Mouse (Mus musculus): ENCODE data around the gene Gm10320. TPM values are rescaled to one million over a fixed set of nuclear protein-coding genes. Genes with fewer than 3 reads are reported as not detected.
A peak's percentile ranks its signal among the peaks of the same experiment; 100 is the strongest.

Gm10320 gene
- polyA plus RNA-seq, 1 experiment from 2014 or later = 0.76 TPM

GRCm38 (mm10) chr13:98456398-98456797 lies 35.4 kb downstream of the Gm10320 start:
- H3K4me3 ChIP-seq (replicated peaks) = no peak overlapping the region
- DNase-seq (peak; percentile 15), ATAC-seq (ENCODE audit: low read depth) (no peak)
- H3K27ac ChIP-seq = no peak overlapping the region
- 53% methylated on average over 2 of the region's 2 CpGs for WGBS (ENCODE audit: insufficient replicate concordance)
- H3K9me3 ChIP-seq (replicated peaks) = no peaks in the 10 kb centered on the region
- H3K27me3 ChIP-seq = no peaks in the 10 kb centered on the region
- no peak overlapping the region for H3K9ac ChIP-seq
- no peaks in the 10 kb centered on the region; the same call in 1 of the 2 replicates for H3K4me1 ChIP-seq (replicated peaks)
- H3K4me2 ChIP-seq = no peak overlapping the region
- H3K36me3 ChIP-seq = no peaks in the 10 kb centered on the region

DNA sequence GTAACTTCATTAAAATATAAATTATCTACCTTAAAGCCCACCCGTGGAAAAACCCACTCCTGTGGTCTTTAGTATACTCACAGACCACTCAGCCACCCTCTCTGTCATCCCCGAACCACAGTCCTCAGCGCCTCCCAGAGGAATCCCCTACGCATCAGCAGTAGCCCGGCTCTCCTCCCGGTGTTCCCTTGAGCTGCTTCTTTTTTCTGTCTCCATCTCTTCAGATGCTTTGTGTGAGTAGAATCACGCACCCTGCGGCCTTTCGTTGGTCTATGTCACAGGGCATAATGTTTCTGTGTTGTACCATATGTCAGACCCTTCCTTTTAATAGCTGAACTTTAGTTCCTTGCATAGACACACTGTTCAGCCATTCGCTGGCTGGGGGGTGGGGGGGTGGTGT lies 36.2 kb downstream of the Gm10320 start:
- Histone ChIP-seq H3K9ac (no peak overlapping the region), H3K36me3 (no peaks in the 10 kb centered on the region), H3K27ac (no peak overlapping the region), H3K9me3 (replicated peaks) (no peaks in the 10 kb centered on the region), H3K4me2 (no peak overlapping the region), H3K4me1 (replicated peaks) (no peaks in the 10 kb centered on the region; the same call in 1 of the 2 replicates), H3K27me3 (no peaks in the 10 kb centered on the region), H3K4me3 (replicated peaks) (no peak overlapping the region)
- ATAC-seq (ENCODE audit: low read depth) (no peak), DNase-seq (no peak)
- 67% methylated on average over 10 of the region's 10 CpGs for WGBS (ENCODE audit: insufficient replicate concordance)

GRCm38 (mm10) chr13:98454224-98454967 lies 37.4 kb downstream of the Gm10320 start:
- no peak overlapping the region for H3K9ac ChIP-seq
- H3K27me3 ChIP-seq = no peaks in the 10 kb centered on the region
- 75% methylated on average over 12 of the region's 12 CpGs for WGBS (ENCODE audit: insufficient replicate concordance)
- DNase-seq = no peak
- no peaks in the 10 kb centered on the region for H3K36me3 ChIP-seq
- no peaks in the 10 kb centered on the region for H3K9me3 ChIP-seq (replicated peaks)
- H3K4me3 ChIP-seq (replicated peaks) = no peak overlapping the region
- H3K27ac ChIP-seq = no peak overlapping the region
- no peak for ATAC-seq (ENCODE audit: low read depth)
- H3K4me1 ChIP-seq (replicated peaks) = no peaks in the 10 kb centered on the region; the same call in 1 of the 2 replicates
- H3K4me2 ChIP-seq = no peak overlapping the region

- no peak for DNase-seq
- no peak for ATAC-seq (ENCODE audit: low read depth)
- H3K27me3 ChIP-seq = no peaks in the 10 kb centered on the region
- no peaks in the 10 kb centered on the region; the same call in 1 of the 2 replicates for H3K4me1 ChIP-seq (replicated peaks)
- H3K4me2 ChIP-seq = no peak overlapping the region
- 70% methylated on average over 4 of the region's 4 CpGs for WGBS (ENCODE audit: insufficient replicate concordance)
- no peaks in the 10 kb centered on the region for H3K36me3 ChIP-seq
- H3K4me3 ChIP-seq (replicated peaks) = no peak overlapping the region
- no peaks in the 10 kb centered on the region for H3K9me3 ChIP-seq (replicated peaks)
- H3K27ac ChIP-seq = no peak overlapping the region
- no peak overlapping the region for H3K9ac ChIP-seq
These were observed 38.7 kb downstream of the Gm10320 start for GRCm38 (mm10) chr13:98453146-98453545.

GRCm38 (mm10) chr13:98448696-98449095 lies 43.1 kb downstream of the Gm10320 start:
- Histone ChIP-seq H3K27me3 (no peaks in the 10 kb centered on the region), H3K27ac (no peak overlapping the region), H3K9me3 (replicated peaks) (no peaks in the 10 kb centered on the region), H3K4me2 (no peak overlapping the region), H3K4me3 (replicated peaks) (no peak overlapping the region), H3K36me3 (no peaks in the 10 kb centered on the region), H3K9ac (no peak overlapping the region), H3K4me1 (replicated peaks) (no peaks in the 10 kb centered on the region)
- ATAC-seq (ENCODE audit: low read depth) (no peak), DNase-seq (no peak)

DNA sequence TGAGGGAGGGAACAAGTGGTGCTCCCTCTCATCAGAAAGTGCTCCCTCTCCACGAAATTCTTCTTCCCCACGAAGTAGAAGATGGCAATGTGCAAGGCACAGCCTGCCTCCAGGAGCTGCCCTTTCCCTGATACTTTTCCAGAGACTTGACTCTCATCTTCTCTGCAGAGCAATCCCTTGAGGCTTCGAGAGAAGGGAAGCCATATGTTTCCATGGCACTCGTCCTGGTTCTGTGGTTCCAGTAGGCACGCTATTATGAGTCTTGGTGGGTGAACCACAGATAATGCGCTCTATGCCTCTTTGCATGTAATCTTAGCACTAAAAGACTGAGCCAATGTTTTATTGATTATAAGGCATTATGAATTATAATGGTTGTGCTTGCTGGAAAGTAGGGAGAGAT lies 44.1 kb downstream of the Gm10320 start:
- no peak overlapping the region for H3K9ac ChIP-seq
- DNase-seq (no peak), ATAC-seq (ENCODE audit: low read depth) (no peak)
- 63% methylated on average over 6 of the region's 6 CpGs for WGBS (ENCODE audit: insufficient replicate concordance)
- no peak overlapping the region for H3K4me3 ChIP-seq (replicated peaks)
- H3K4me2 ChIP-seq = no peak overlapping the region
- no peaks in the 10 kb centered on the region for H3K27me3 ChIP-seq
- H3K9me3 ChIP-seq (replicated peaks) = no peaks in the 10 kb centered on the region; the same call in 1 of the 2 replicates
- H3K4me1 ChIP-seq (replicated peaks) = no peaks in the 10 kb centered on the region
- no peaks in the 10 kb centered on the region for H3K36me3 ChIP-seq
- H3K27ac ChIP-seq = no peak overlapping the region

DNA sequence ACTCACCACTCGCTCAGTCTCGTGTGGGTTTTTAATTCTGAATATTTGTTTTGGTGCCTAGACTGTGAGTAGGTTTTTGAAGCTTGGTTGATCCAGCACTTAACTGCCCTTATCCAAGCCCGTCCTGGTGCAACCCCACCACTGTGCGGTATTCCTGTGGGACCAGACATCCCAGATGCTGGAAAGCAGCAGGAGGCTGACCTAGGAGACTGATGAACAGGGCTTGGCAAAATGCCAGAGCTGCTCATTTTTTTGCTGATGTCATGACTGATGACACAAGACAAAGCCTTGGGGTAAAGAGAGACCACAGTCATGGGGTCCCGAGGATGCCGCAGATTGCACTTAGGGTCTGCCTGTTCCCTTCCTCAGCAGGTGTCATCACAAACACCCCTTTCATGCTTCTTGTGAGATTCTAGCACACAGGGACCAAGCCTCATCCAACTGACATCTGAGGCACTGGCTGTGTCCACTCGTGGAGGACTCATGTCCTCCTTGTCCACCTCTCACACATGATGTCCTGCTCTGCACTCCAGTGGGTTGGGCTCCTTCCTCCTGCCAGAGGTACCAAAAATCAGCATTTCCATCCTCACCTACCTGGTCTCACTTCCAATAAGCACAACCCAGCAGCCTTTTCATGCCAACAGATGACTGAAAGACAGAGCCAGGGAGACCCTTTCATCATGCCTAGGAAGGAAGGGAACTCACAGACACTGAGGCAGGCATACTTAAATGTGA lies 46.2 kb downstream of the Gm10320 start:
- DNase-seq = no peak
- WGBS (ENCODE audit: insufficient replicate concordance) = 74% methylated on average over 7 of the region's 7 CpGs
- no peak overlapping the region for H3K9ac ChIP-seq

DNA sequence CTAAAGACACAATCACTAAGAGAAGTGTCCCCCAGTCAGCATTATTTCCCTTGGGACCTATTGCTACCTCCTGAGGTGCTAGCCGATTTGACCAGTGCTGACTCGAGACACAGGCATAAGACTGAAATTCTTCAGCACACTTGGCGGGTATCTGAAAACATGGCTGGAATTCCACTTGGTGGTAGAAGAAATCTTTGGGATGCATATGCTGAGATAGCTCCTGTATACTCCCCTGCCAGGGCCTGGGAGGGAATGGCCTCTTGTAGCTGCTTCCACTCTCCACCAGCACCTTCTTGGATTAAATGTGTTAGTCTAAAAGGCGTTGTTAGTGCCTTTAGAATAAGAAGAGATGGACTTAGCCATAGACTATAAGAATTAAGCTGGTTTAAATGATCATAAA lies 50.8 kb downstream of the Gm10320 start:
- no peak overlapping the region for H3K9ac ChIP-seq
- no peaks in the 10 kb centered on the region for H3K4me1 ChIP-seq (replicated peaks)
- H3K27ac ChIP-seq = no peak overlapping the region
- no peaks in the 10 kb centered on the region; the same call in 1 of the 2 replicates for H3K9me3 ChIP-seq (replicated peaks)
- H3K4me3 ChIP-seq (replicated peaks) = no peak overlapping the region
- H3K27me3 ChIP-seq = no peaks in the 10 kb centered on the region
- no peaks in the 10 kb centered on the region for H3K36me3 ChIP-seq
- no peak for DNase-seq
- ATAC-seq (ENCODE audit: low read depth) = no peak
- WGBS (ENCODE audit: insufficient replicate concordance) = 65% methylated on average over 4 of the region's 4 CpGs
- no peak overlapping the region for H3K4me2 ChIP-seq

More for the DNA sequence above, 46.2 kb downstream of the Gm10320 start:
- H3K9me3 ChIP-seq (replicated peaks) = no peaks in the 10 kb centered on the region; the same call in 1 of the 2 replicates
- H3K27ac ChIP-seq = no peak overlapping the region
- ATAC-seq (ENCODE audit: low read depth) = no peak
- no peak overlapping the region for H3K4me3 ChIP-seq (replicated peaks)
- no peak overlapping the region for H3K4me2 ChIP-seq
- no peaks in the 10 kb centered on the region for H3K27me3 ChIP-seq
- H3K4me1 ChIP-seq (replicated peaks) = no peaks in the 10 kb centered on the region
- no peaks in the 10 kb centered on the region for H3K36me3 ChIP-seq

- no peak for ATAC-seq (ENCODE audit: low read depth)
- no peak overlapping the region for H3K9ac ChIP-seq
- H3K27me3 ChIP-seq = no peaks in the 10 kb centered on the region
- no peaks in the 10 kb centered on the region; the same call in 1 of the 2 replicates for H3K9me3 ChIP-seq (replicated peaks)
- H3K4me2 ChIP-seq = no peak overlapping the region
- no peak overlapping the region for H3K4me3 ChIP-seq (replicated peaks)
- H3K36me3 ChIP-seq = no peaks in the 10 kb centered on the region
- H3K27ac ChIP-seq = no peak overlapping the region
- no peak for DNase-seq
- H3K4me1 ChIP-seq (replicated peaks) = no peaks in the 10 kb centered on the region
- WGBS (ENCODE audit: insufficient replicate concordance) = 37% methylated on average over 13 of the region's 13 CpGs
These were observed 51.4 kb downstream of the Gm10320 start for GRCm38 (mm10) chr13:98440293-98440952.

Data from liver, embryonic 13.5 days (tissue).